Mouse (Mus musculus) liver, adult (tissue): ENCODE measurements around the gene Pop5.

ENCODE experiments used
- GATA4 ChIP-seq: IDR thresholded peaks from 2 replicates; pipeline ENCODE4 v1.6.1; 2014; ENCODE audit warnings: mild to moderate bottlenecking, low read length; ENCODE audit not compliant: insufficient replicate concordance

Pop5 gene

GRCm38 (mm10) chr5:115235323-115235771, 289 bp upstream of the Pop5 start:
- TF ChIP-seq GATA4 = no peak

DNA sequence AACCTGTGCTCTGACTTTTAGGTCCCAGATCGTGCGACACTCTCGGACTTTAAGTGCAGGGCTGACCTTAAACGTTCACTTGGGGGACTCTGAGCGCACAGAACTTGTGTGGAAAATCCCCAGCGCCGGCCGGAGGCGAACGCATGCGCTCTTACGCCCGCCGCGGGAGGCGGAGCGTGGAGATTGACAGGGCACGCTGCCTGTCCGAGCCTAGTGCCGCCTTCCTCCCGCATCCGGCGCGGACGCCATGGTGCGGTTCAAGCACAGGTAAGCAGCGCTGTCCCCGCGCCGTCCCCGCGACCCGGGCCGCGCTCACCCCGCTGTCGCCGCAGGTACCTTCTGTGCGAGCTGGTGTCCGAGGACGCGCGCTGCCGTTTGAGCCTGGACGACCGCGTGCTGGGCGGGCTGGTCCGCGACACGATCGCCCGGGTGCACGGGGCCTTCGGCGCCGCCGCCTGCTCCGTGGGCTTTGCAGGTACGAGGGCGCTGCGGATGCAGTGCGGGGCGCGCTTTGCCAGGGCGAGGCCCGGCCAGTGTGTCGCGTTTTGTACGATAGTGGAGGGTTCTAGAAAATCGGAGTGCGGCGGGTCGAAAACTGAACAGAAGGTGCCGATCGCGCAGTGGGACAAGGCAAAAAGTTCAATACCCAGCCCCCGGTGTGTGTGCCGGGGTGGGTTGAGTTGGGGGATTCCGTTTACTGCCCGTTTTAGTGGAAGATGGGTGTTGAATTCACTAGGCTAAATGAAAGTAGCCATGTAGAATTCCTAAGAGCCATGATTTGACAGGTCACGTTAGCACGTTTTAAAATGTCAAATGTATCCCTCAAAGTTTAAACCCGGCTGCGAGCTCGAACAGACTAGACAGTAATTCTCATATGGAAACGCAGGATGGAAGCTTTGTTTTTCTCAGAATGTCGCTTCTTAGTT, 2.4 kb downstream of the Pop5 start:
- no peak for TF ChIP-seq GATA4

DNA sequence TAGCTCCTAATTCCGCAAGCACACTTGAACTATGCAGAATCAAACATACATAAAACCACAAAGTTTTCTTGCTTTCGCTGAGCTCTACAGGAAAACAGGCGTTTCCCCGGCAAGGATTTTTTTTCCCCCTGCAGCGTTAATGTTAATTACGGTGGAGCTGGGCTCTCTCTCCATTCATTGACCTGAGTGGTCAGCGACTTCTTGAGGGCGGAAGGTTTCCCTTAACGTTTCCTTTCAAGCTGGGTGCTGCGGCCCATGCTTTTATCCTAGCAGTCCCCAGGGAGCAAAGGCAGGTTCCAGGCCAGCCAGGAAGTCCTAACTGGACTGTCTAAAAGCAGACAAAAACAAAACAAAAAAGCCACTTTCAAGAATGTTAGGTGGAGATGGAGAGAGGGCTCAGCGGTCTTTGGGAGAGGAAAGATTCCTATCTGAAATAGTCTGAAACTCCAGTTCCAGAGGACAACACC, 3.1 kb downstream of the Pop5 start:
- no peak for TF ChIP-seq GATA4

- TF ChIP-seq GATA4 = no peak
Observed at GRCm38 (mm10) chr5:115240191-115240590, 4.6 kb downstream of the Pop5 start.

- no peak for TF ChIP-seq GATA4
Observed at GRCm38 (mm10) chr5:115255472-115255871, 19.8 kb downstream of the Pop5 start.

- no peak for TF ChIP-seq GATA4
Observed at GRCm38 (mm10) chr5:115256909-115257546, 21.4 kb downstream of the Pop5 start.

DNA sequence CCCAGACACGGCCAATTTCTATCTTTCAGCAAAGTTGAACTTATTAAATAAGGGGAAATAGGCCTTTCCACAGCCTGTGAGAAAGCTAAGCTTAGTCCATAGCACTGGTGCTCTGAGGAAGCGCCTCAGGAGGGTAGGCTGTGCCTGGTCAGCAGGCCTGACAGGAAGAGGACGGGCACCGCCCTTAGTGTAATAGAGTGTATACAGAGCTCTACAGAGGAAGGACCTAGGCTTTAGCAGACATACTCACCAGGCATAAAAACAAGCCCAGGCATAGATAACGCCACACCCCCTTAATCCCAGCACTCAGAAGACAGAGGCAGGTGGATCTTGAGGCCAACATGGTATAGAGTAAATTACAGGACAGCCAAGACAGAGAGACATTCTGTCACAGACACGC, 24.7 kb downstream of the Pop5 start:
- TF ChIP-seq GATA4 = no peak

GRCm38 (mm10) chr5:115261141-115261540, 25.5 kb downstream of the Pop5 start:
- TF ChIP-seq GATA4 = no peak

- no peak for TF ChIP-seq GATA4
Observed at GRCm38 (mm10) chr5:115261880-115262279, 26.2 kb downstream of the Pop5 start.

DNA sequence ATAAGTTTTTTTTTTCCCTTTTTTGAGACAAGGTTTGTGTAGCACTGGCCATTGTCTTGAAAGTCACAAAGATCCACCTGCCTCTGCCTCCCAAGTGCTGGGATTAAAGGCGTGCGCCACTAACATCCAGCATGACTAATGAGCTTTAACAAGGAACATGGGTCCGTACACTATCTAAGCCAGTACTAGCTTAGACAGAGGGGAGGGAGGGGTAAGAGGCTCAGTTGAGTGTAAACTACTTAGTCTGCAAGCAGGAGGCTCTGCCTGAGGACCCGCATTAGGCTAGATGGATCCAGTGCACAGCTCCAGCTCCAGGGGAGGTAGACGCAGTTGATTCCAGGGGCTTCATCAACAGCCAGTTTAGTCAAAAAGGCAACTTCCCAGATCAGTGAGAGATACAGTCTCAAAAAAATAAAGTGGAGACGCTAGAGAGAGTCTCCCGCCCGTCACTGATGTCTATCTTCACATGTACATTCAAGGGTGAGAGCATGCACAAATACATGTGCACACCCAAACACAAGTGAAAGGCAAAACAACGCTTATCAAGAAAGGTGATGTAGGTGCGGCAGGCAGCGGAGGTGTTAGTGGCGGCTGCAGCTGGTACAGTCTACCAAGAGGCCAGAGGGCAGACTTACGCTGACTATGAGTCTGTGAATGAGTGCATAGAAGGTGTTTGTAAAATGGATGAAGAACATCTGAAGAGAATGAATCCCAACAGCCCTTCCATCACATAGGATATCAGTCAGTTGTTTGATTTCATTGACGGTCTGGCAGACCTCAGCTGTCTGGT, 27.1 kb downstream of the Pop5 start:
- TF ChIP-seq GATA4 = no peak

DNA sequence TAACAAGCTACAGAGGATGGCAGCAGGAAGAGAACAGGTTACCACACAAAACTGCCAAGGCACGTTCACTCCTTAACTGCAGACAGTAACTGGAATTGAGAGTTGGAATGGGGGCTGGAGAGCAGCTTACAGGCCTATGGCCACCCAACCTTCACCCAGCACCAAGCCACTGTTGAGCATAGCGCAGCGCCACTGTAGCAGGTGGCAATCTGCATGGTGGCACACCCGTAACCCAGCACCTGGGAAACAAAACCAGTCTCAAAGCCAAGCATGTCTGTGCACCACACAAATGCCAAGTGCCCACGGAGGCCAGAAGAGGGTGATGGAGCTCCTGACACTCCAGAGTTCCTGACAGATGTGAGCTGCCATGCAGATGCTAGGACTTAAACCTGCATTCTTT, 30.7 kb downstream of the Pop5 start:
- no peak for TF ChIP-seq GATA4

GRCm38 (mm10) chr5:115266787-115267468, 31.3 kb downstream of the Pop5 start:
- TF ChIP-seq GATA4 = no peak

DNA sequence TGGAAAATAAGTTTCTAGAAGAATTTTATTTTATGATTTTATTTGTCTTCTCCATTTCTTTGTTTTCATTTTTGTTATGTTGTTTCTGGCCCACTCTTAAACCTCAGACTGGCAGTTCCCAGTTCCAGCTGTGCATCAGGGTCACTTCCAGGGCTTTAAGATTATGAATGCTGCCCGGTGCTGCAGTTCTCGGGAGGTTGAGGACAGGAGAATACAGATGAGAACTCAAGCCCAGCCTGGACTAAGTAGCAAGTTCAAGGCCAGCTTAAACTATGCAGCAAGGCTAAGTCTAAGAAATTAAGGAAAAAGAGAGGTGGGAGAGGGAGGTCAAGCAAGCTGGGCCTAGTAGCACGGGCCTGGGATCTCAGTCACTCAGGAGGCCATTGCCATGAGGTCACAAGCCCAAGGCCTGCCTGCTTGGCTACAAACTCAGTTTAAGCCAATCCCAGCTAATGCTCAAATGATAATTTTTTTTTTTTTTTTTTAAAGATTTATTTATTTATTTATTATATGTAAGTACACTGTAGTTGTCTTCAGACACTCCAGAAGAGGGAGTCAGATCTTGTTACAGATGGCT, 31.9 kb downstream of the Pop5 start:
- no peak for TF ChIP-seq GATA4

DNA sequence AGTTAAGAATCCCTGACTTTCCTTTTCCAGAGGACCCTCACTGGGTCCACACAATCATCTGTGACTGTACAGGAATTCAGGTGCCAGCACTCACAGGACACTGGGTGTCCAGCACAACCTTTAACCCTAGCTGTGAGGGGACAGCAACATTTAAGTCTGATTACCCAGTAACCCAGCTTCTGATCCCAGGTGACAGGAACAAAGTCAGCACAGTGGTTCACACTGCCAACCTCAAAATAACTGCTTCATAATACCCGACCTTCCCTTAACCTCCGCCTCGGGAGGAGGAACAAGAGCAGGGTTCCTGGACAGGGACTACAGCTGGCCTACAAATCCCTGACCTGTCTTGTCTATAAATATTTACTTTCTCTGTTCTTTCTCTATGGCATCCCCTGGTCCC, 32.6 kb downstream of the Pop5 start:
- no peak for TF ChIP-seq GATA4
